Mouse (Mus musculus) gastrocnemius, postnatal 14 days (tissue): ENCODE results near the gene B3gnt6. TPM values are rescaled to one million over a fixed set of nuclear protein-coding genes. Genes with fewer than 3 reads are reported as not detected.
A peak's percentile ranks its signal among the peaks of the same experiment; 100 is the strongest.

Source experiments
- DNase-seq: peaks from one replicate; pipeline ENCODE4 v3.0.0; 2021; ENCODE audit warnings: mixed read lengths
- intact Hi-C: fragments of 180-260 bp; cut with DNase I; formaldehyde crosslinking; loops from one replicate; pipeline ENCODE4 v1.15.1; 2025; ENCODE audit warnings: low total_unique reads
- total RNA-seq, 2 experiments: library from RNA; stranded (reverse); gene quantifications; 2 replicates each; pipeline ENCODE4 v1.2.3; 2021

B3gnt6 gene
- total RNA-seq, 2 experiments from 2014 or later: not detected

GRCm38 (mm10) chr7:98155546-98156279 lies 43.6 kb downstream of the B3gnt6 start:
- peak; percentile 71 for DNase-seq
- intact Hi-C loops: loop anchor here (5.0 to 10.0 kb wide), 2 partner anchors 37 to 189 kb away; no protein-coding TSS in a partner anchor

GRCm38 (mm10) chr7:98153892-98154291 lies 45.4 kb downstream of the B3gnt6 start:
- intact Hi-C loops: loop anchor here (10.0 kb wide), 1 partner anchor 191 kb away; no protein-coding TSS in a partner anchor
- DNase-seq: no peak

- intact Hi-C loops: loop anchor here (10.0 kb wide), 1 partner anchor 191 kb away; no protein-coding TSS in a partner anchor
- DNase-seq: no peak
Measured at GRCm38 (mm10) chr7:98153345-98153744, 45.9 kb downstream of the B3gnt6 start.

GRCm38 (mm10) chr7:98152400-98152799 lies 46.9 kb downstream of the B3gnt6 start:
- intact Hi-C loops: loop anchor here (10.0 kb wide), 1 partner anchor 192 kb away; no protein-coding TSS in a partner anchor
- no peak for DNase-seq

- intact Hi-C loops: loop anchor here (10.0 kb wide), 1 partner anchor 194 kb away; no protein-coding TSS in a partner anchor
Measured at GRCm38 (mm10) chr7:98150525-98150924, 48.8 kb downstream of the B3gnt6 start.

GRCm38 (mm10) chr7:98149802-98150201 lies 49.5 kb downstream of the B3gnt6 start:
- intact Hi-C loops: loop anchor here (10.0 kb wide), 1 partner anchor 195 kb away; no protein-coding TSS in a partner anchor
- DNase-seq: no peak

More at GRCm38 (mm10) chr7:98150525-98150924, 48.8 kb downstream of the B3gnt6 start:
- no peak for DNase-seq

- intact Hi-C loops: no loop called here
- DNase-seq: no peak
Measured at GRCm38 (mm10) chr7:98148721-98149407, 50.4 kb downstream of the B3gnt6 start.

GRCm38 (mm10) chr7:98147766-98148165 lies 51.5 kb downstream of the B3gnt6 start:
- no peak for DNase-seq
- intact Hi-C loops: no loop called here

- intact Hi-C loops: no loop called here
- DNase-seq: no peak
Measured at GRCm38 (mm10) chr7:98146447-98146845, 52.8 kb downstream of the B3gnt6 start.

- DNase-seq: no peak
- intact Hi-C loops: no loop called here
Measured at GRCm38 (mm10) chr7:98145842-98146446, 53.3 kb downstream of the B3gnt6 start.

- DNase-seq: no peak
- intact Hi-C loops: no loop called here
Measured at GRCm38 (mm10) chr7:98145402-98145801, 53.9 kb downstream of the B3gnt6 start, which contains the start of gene Omp. Gene Omp (minus strand): TSS chr7:98145502.

- intact Hi-C loops: no loop called here
- DNase-seq: no peak
Measured at GRCm38 (mm10) chr7:98142648-98143047, 56.6 kb downstream of the B3gnt6 start.

Other genes starting within 250 kb of the B3gnt6 start
- gene Myo7a, start 80.0 kb downstream of the B3gnt6 start, total RNA-seq: 1 to 10 TPM; 4.6 to 5.4 TPM
- gene Omp, start 54.0 kb downstream of the B3gnt6 start, total RNA-seq: under 1 TPM in 1 of 2 experiments, not detected in 1; 0.13 TPM
- gene Capn5, start 21.2 kb downstream of the B3gnt6 start, total RNA-seq: 1 to 10 TPM; 4.2 to 4.5 TPM
- gene Acer3, start 121.7 kb upstream of the B3gnt6 start, total RNA-seq: 1 to 10 TPM; 5.1 to 5.6 TPM
- 1 to 10 TPM; 4.0 to 4.2 TPM for gene Tsku, start 161.8 kb upstream of the B3gnt6 start, total RNA-seq
- gene Gucy2d, start 240.9 kb upstream of the B3gnt6 start, total RNA-seq: under 1 TPM in 1 of 2 experiments, not detected in 1; 0.18 TPM